Mouse (Mus musculus) midbrain, postnatal 0 days (tissue): ENCODE data around the gene Slc41a3. TPM values are rescaled to one million over a fixed set of nuclear protein-coding genes. Genes with fewer than 3 reads are reported as not detected.

ENCODE experiments used
- ATAC-seq: fragments of 200-750 bp; cut with Nextera tagmentation; 2 replicates; pipeline ENCODE4 v1.8.0; 2017; ENCODE audit warnings: moderate number of reproducible peaks, mild to moderate bottlenecking, moderate TSS enrichment, moderate library complexity; ENCODE audit not compliant: low FRiP score
- DNase-seq: peaks from one replicate; pipeline ENCODE4 v3.0.0-alpha.2; 2015; ENCODE audit warnings: low spot score
- H3K27ac ChIP-seq: fragments of 300-500 bp; sonication (generic); 2 replicates; pipeline ENCODE4 v1.5.1; 2014; ENCODE audit warnings: low read depth, mild to moderate bottlenecking, low read length, mixed read lengths
- H3K27me3 ChIP-seq: fragments of 300-500 bp; sonication (generic); 2 replicates; pipeline ENCODE4 v1.6.1; 2014; ENCODE audit warnings: low read length, control low read depth, mixed read lengths; ENCODE audit not compliant: insufficient read depth
- H3K36me3 ChIP-seq: fragments of 300-500 bp; sonication (generic); 2 replicates; pipeline ENCODE4 v1.6.1; 2014; ENCODE audit warnings: low read length, control low read depth, mixed read lengths; ENCODE audit not compliant: insufficient read depth
- H3K4me1 ChIP-seq: fragments of 300-500 bp; sonication (generic); 2 replicates; pipeline ENCODE4 v1.6.1; 2014; ENCODE audit warnings: mild to moderate bottlenecking, control low read depth, antibody characterized with exemption, low read length, mixed read lengths; ENCODE audit not compliant: insufficient read depth
- H3K4me2 ChIP-seq: fragments of 300-500 bp; sonication (generic); 2 replicates; pipeline ENCODE4 v1.6.1; 2014; ENCODE audit warnings: low read depth, mild to moderate bottlenecking, low read length, mixed read lengths; ENCODE audit not compliant: poor library complexity, severe bottlenecking
- H3K4me3 ChIP-seq: fragments of 300-500 bp; sonication (generic); 2 replicates; pipeline ENCODE4 v1.5.1; 2014; ENCODE audit warnings: low read depth, mild to moderate bottlenecking, low read length, moderate library complexity
- H3K9ac ChIP-seq: fragments of 300-500 bp; sonication (generic); replicated peaks from 2 replicates; pipeline ENCODE4 v1.6.1; 2014; ENCODE audit warnings: mild to moderate bottlenecking, low read length, moderate library complexity, mixed read lengths; ENCODE audit not compliant: poor library complexity, severe bottlenecking
- H3K9me3 ChIP-seq: fragments of 300-500 bp; sonication (generic); 2 replicates; pipeline ENCODE4 v1.6.1; 2016; ENCODE audit warnings: low read length, control low read depth
- CTCF ChIP-seq: IDR thresholded peaks from 2 replicates; pipeline ENCODE4 v1.5.1; 2016; ENCODE audit warnings: antibody characterized with exemption, mild to moderate bottlenecking
- WGBS: fragments of 180-500 bp; shearing (Covaris S2); extraction: QIAGEN DNeasy Blood & Tissue Kit; methylation state at CpG from one replicate; pipeline ENCODE4 v1.1.7; 2014; 5-methylcytosine and 5-hydroxymethylcytosine counted together
- polyA plus RNA-seq: library from polyadenylated mRNA; unstranded; fragments of >200 nt; fragmentation: Nextera tagmentation; extraction: Ambion mirVana; gene quantifications from 2 replicates; pipeline ENCODE4 v1.2.1, GENCODE M21; 2015
- total RNA-seq: library from RNA; depleted of rRNA; stranded (reverse); fragments of >200 nt; gene quantifications from 2 replicates; pipeline ENCODE4 v1.2.3, GENCODE M21; 2014

Gene Slc41a3
- total and polyA plus RNA-seq, 2 experiments from 2014 or later, result 14.4 to 14.8 TPM

GRCm38 (mm10) chr6:90569736-90570383, 34.7 kb upstream of the Slc41a3 start:
- Histone ChIP-seq H3K4me3 (no peak overlapping the region), H3K27ac (no peak overlapping the region), H3K27me3 (no peaks in the 10 kb centered on the region), H3K4me1 (0 out of 2 replicates have a peak, but pooled peaks cover 5% of the 10 kb centered on the region), H3K9ac (no peak overlapping the region), H3K9me3 (no peaks in the 10 kb centered on the region), H3K36me3 (no peaks in the 10 kb centered on the region), H3K4me2 (no peak overlapping the region)
- TF ChIP-seq CTCF, result no peak
- DNase-seq (no peak), ATAC-seq (no peak)
- 84% methylated on average over 12 of the region's 12 CpGs for WGBS

GRCm38 (mm10) chr6:90570392-90570791, 34.1 kb upstream of the Slc41a3 start:
- ATAC-seq (no peak), DNase-seq (no peak)
- 85% methylated on average over 8 of the region's 8 CpGs for WGBS
- 0 out of 2 replicates have a peak, but pooled peaks cover 2% of the 10 kb centered on the region for H3K4me1 ChIP-seq
- H3K27me3 ChIP-seq, result no peaks in the 10 kb centered on the region
- H3K36me3 ChIP-seq, result no peaks in the 10 kb centered on the region
- H3K9ac ChIP-seq, result no peak overlapping the region
- no peak overlapping the region for H3K4me3 ChIP-seq
- TF ChIP-seq CTCF, result no peak
- no peak overlapping the region for H3K27ac ChIP-seq
- H3K9me3 ChIP-seq, result no peaks in the 10 kb centered on the region
- no peak overlapping the region for H3K4me2 ChIP-seq

DNA sequence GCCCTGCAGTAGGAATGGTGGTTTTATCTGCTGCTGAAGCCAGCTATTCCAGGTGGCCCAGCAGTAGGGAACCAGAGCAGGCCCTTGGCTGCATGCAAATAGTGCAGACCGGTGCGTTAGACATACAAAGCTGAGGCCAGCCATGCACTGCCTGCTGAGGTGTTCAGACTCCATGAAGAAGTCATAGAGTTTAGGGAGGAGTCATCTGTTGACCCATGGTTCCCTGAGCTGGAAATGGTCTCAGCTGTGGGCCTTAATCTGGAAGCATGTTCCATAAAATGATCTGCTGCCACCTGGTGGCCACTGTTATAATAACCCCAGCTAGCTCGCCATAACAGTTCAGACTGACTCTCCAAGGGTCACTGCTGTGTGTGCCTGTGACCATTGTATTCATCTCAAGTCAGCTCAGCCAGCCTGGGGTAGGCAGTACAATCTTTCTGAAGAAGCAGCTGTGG, 29.2 kb upstream of the Slc41a3 start:
- 30% methylated on average over 3 of the region's 3 CpGs for WGBS

DNA sequence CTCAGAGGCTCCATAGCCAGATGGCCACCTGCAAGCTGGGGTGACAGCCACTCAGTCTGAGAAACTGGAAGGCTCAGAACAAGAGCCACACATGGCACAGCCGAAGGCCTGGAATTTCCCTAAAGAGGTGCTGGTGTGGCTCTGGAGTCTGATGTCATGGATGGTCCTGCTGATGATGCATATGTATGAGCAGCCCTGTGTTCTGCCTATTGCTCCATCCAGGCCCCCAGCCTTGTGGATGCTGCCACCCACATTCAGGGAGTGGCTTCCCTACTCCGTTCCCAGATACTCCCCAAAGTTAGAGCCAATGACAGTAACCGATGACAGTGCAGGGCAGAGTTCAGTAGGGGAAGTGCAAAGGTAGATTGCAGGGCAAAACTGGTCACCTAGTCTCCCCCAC, 26.4 kb upstream of the Slc41a3 start:
- no peak for TF ChIP-seq CTCF
- Histone ChIP-seq H3K4me3 (no peak overlapping the region), H3K36me3 (no peaks in the 10 kb centered on the region), H3K27ac (no peak overlapping the region), H3K9ac (no peak overlapping the region), H3K4me1 (no peaks in the 10 kb centered on the region), H3K27me3 (no peaks in the 10 kb centered on the region), H3K9me3 (no peaks in the 10 kb centered on the region), H3K4me2 (no peak overlapping the region)
- WGBS, result 60% methylated on average over 3 of the region's 3 CpGs
- DNase-seq (no peak), ATAC-seq (no peak)

More for the DNA sequence above, 29.2 kb upstream of the Slc41a3 start:
- H3K27me3 ChIP-seq, result no peaks in the 10 kb centered on the region
- no peak overlapping the region for H3K4me3 ChIP-seq
- H3K9me3 ChIP-seq, result no peaks in the 10 kb centered on the region
- H3K27ac ChIP-seq, result no peak overlapping the region
- ATAC-seq, result peak; percentile 72
- peak; percentile 89 for DNase-seq
- no peaks in the 10 kb centered on the region for H3K36me3 ChIP-seq
- no peaks in the 10 kb centered on the region for H3K4me1 ChIP-seq
- H3K4me2 ChIP-seq, result no peak overlapping the region
- no peak overlapping the region for H3K9ac ChIP-seq
- peak; percentile 93 for TF ChIP-seq CTCF

DNA sequence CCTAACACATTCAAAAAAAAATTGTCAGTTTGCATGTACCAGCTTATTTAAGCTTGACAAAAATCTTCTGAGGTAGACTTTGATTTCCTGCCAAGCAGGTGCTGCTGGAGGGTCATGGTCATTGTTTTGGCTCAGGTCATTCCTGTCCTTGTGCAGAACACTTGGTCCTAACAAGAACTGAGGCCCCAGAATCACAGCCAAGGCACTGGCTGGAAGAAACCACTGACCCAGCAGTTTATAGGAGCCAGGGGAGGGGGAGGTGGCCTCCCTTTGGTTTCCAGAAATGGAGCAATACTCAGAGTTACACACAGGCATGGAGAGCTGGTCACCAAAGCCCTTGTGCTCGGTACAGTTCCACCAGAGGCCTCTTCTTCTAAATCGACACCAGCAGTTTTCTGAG, 22.2 kb upstream of the Slc41a3 start:
- WGBS, result 84% methylated on average over 2 of the region's 2 CpGs
- no peaks in the 10 kb centered on the region for H3K9me3 ChIP-seq
- H3K36me3 ChIP-seq, result no peaks in the 10 kb centered on the region
- no peak overlapping the region for H3K9ac ChIP-seq
- ATAC-seq (no peak), DNase-seq (no peak)
- no peaks in the 10 kb centered on the region for H3K4me1 ChIP-seq
- H3K4me3 ChIP-seq, result no peak overlapping the region
- H3K4me2 ChIP-seq, result no peak overlapping the region
- no peak for TF ChIP-seq CTCF
- no peaks in the 10 kb centered on the region for H3K27me3 ChIP-seq
- no peak overlapping the region for H3K27ac ChIP-seq

DNA sequence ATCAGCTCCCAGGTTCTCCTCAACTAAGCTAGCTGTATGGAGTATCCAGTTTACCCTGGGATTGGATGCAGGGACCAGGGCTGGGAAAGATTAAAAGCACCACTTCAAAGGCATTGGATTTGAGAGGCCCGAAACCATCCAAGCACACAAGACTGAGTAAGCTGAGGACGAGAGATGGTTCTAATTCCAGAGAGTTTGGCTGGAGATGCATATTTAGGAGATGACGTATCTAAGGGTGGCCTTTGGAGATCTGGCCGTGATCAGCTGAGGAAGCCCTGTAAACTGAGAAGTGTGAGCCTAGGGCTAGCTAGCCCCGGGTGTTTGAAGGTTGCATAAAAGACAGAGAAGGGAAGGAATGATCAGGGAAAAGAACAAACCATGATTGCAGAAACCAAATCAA, 16.4 kb upstream of the Slc41a3 start:
- ATAC-seq, result no peak
- DNase-seq, result no peak
- WGBS, result 53% methylated on average over 5 of the region's 5 CpGs

More for the DNA sequence above, 16.4 kb upstream of the Slc41a3 start:
- H3K4me1 ChIP-seq, result no peaks in the 10 kb centered on the region
- H3K36me3 ChIP-seq, result 0 out of 2 replicates have a peak, but pooled peaks cover under 1% of the 10 kb centered on the region
- H3K27me3 ChIP-seq, result no peaks in the 10 kb centered on the region
- no peak for TF ChIP-seq CTCF
- no peaks in the 10 kb centered on the region for H3K9me3 ChIP-seq
- H3K9ac ChIP-seq, result no peak overlapping the region
- no peak overlapping the region for H3K4me2 ChIP-seq
- H3K27ac ChIP-seq, result no peak overlapping the region
- no peak overlapping the region for H3K4me3 ChIP-seq
